Mouse (Mus musculus) liver, embryonic 12.5 days (tissue): Measurements from ENCODE around the gene Hrk. TPM values are rescaled to one million over a fixed set of nuclear protein-coding genes. Genes with fewer than 3 reads are reported as not detected.

Experiments
- ATAC-seq: fragments of 200-750 bp; cut with Nextera tagmentation; 2 replicates; pipeline ENCODE4 v1.8.0; 2017; ENCODE audit warnings: moderate number of reproducible peaks, mild to moderate bottlenecking, moderate library complexity
- H3K27ac ChIP-seq: fragments of 300-500 bp; sonication (generic); 2 replicates; pipeline ENCODE4 v1.5.1; 2016; ENCODE audit warnings: mild to moderate bottlenecking
- H3K27me3 ChIP-seq: fragments of 300-500 bp; sonication (generic); replicated peaks from 2 replicates; pipeline ENCODE4 v1.6.1; 2016; ENCODE audit warnings: mild to moderate bottlenecking, moderate library complexity
- H3K36me3 ChIP-seq: fragments of 300-500 bp; sonication (generic); 2 replicates; pipeline ENCODE4 v1.6.1; 2016; ENCODE audit warnings: mild to moderate bottlenecking, moderate library complexity
- H3K4me1 ChIP-seq: fragments of 300-500 bp; sonication (generic); 2 replicates; pipeline ENCODE4 v1.6.1; 2016
- H3K4me2 ChIP-seq: fragments of 300-500 bp; sonication (generic); 2 replicates; pipeline ENCODE4 v1.6.1; 2016; ENCODE audit warnings: mild to moderate bottlenecking, moderate library complexity
- H3K4me3 ChIP-seq: fragments of 300-500 bp; sonication (generic); 2 replicates; pipeline ENCODE4 v1.5.1; 2016; ENCODE audit warnings: mild to moderate bottlenecking, moderate library complexity
- H3K9ac ChIP-seq: fragments of 300-500 bp; sonication (generic); 2 replicates; pipeline ENCODE4 v1.6.1; 2016; ENCODE audit warnings: mild to moderate bottlenecking, moderate library complexity
- H3K9me3 ChIP-seq: fragments of 300-500 bp; sonication (generic); replicated peaks from 2 replicates; pipeline ENCODE4 v1.6.1; 2016; ENCODE audit warnings: mild to moderate bottlenecking, moderate library complexity
- WGBS: fragments of 180-500 bp; shearing (Covaris S2); methylation state at CpG from one replicate; pipeline ENCODE4 v1.1.7; 2016; ENCODE audit not compliant: insufficient replicate concordance; 5-methylcytosine and 5-hydroxymethylcytosine counted together
- polyA plus RNA-seq: library from polyadenylated mRNA; unstranded; fragments of >200 nt; fragmentation: Nextera tagmentation; extraction: Ambion mirVana; gene quantifications from 2 replicates; pipeline ENCODE4 v1.2.1, GENCODE M21; 2016

Hrk gene
- 0.04 TPM in 1 of 2 replicates, not detected in the other for polyA plus RNA-seq

DNA sequence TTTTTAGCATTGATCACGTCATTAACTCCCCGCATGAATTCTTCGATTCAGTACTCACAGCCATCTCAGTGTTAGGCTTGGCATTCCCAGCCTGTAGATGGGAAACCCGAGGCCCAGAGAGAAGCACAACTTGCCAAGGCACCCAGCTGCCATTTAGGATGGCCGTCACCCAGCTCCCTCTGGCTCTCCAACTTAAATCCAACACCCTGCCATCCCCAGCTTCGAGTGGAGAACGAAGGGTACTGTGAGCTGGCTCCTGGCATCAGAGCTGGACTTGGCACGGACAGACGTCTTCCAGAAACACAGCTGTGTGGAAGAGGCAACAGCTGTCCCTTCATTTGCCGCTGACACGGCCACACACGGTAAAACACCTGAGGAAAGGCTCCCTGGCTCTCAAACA lies at the start of gene Hrk:
Hrk (plus strand) TSS at position 68 of the 400 bp plus-strand sequence.
- Histone ChIP-seq H3K27ac (no peak within 1 kb of the TSS), H3K36me3 (no peaks in the 10 kb centered on the region), H3K9ac (no peak within 1 kb of the TSS), H3K9me3 (no peaks in the 10 kb centered on the region), H3K4me2 (no peak within 1 kb of the TSS), H3K27me3 (peaks cover 99% of the 10 kb centered on the region), H3K4me3 (no peak within 1 kb of the TSS), H3K4me1 (no peaks in the 10 kb centered on the region)
- no peak for ATAC-seq
- 47% methylated on average over 12 of the region's 12 CpGs for WGBS

DNA sequence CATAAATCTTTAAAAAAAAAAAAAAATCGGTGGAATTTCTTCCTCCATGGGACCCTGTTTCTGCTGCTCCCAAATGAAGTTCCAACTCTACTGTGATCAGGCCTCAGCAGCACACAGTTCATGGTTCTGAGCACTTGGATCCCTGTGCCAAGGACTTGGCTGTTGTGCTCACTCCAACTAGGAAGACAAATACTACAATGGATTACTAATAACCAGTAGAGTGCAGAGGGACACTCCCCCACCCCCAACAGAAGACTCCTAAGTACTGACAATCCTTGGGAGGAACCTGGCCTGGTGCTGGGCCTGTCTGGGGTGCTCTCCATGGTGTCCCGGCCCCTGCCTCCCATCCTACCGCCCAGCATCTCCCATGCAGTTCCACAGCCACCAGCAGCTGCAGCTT lies 46.1 kb upstream of the Hrk start:
- no peak overlapping the region for H3K4me2 ChIP-seq
- WGBS, result 84% methylated on average over 3 of the region's 3 CpGs
- no peak overlapping the region for H3K4me3 ChIP-seq
- peaks cover 61% of the 10 kb centered on the region for H3K36me3 ChIP-seq
- no peak overlapping the region for H3K27ac ChIP-seq
- ATAC-seq, result no peak
- H3K4me1 ChIP-seq, result no peaks in the 10 kb centered on the region
- no peak overlapping the region for H3K9ac ChIP-seq
- H3K27me3 ChIP-seq, result no peaks in the 10 kb centered on the region
- H3K9me3 ChIP-seq, result no peaks in the 10 kb centered on the region

DNA sequence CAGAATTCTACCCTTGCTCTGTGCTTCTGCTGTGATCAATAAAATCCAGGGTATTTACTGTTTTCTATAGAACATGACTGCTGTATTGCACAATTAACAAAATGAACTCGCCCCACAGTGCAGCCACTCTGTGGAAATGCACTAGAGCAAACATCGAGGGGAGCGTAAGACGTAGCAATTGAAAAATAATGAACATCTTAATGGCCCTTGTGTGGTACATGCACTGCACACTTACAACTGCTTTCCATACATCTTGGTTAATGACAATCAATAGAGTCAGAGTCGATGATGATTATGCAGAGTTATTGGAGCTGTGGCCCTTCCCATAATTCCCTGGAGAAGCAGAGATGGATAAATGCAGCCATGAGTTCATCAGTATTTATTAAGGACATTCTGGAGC lies 45.5 kb upstream of the Hrk start:
- Histone ChIP-seq H3K4me2 (no peak overlapping the region), H3K27me3 (no peaks in the 10 kb centered on the region), H3K36me3 (peaks cover 59% of the 10 kb centered on the region), H3K9ac (no peak overlapping the region), H3K27ac (no peak overlapping the region), H3K9me3 (no peaks in the 10 kb centered on the region), H3K4me1 (no peaks in the 10 kb centered on the region), H3K4me3 (no peak overlapping the region)
- ATAC-seq, result no peak
- 83% methylated on average over 5 of the region's 5 CpGs for WGBS

DNA sequence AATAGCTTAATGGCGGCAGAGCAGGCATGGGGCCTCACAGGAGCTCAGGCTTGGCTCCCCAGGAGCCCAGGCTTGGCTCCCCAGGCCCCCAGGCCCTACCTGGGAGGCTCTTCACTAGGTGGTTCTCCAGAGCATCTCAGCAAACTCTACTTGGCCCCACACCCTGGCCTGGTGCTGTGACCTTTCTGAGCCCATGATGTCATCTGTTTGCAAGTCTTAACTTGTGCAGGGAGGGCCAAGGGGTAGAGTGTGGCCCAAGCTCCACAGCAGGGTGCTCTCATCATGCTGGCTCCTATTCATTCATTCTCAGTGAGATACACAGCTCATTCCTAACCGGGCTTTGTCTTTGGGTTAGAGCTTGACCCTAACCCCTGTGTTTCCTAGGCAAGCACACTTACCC lies 43.8 kb upstream of the Hrk start:
- H3K27me3 ChIP-seq, result no peaks in the 10 kb centered on the region
- ATAC-seq, result no peak
- WGBS, result 72% methylated on average over 2 of the region's 2 CpGs

DNA sequence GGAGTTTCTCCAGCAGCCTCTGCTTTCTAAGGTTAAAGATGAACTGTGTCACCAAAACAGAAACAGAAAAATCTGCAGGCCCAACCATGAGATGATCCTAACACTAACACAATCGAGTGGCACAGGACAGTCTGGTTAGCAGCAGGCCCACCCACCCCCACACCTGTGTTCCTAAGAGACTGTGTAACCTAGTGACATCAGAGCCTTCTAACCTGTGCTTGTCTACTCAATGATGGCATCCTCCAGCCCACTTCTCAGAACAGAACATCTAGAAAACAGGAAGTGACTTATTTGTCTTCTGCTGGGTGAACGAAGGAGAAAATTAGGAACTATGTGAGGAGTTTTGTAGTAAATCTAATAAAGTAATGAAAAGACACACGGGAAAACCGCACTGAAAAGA lies 42.5 kb upstream of the Hrk start:
- no peak overlapping the region for H3K4me3 ChIP-seq
- 74% methylated on average over 4 of the region's 4 CpGs for WGBS
- no peak overlapping the region for H3K9ac ChIP-seq
- no peak for ATAC-seq
- no peaks in the 10 kb centered on the region for H3K9me3 ChIP-seq
- no peak overlapping the region for H3K4me2 ChIP-seq
- H3K4me1 ChIP-seq, result no peaks in the 10 kb centered on the region
- H3K27me3 ChIP-seq, result no peaks in the 10 kb centered on the region
- H3K27ac ChIP-seq, result no peak overlapping the region
- peaks cover 75% of the 10 kb centered on the region for H3K36me3 ChIP-seq

More for the DNA sequence above, 43.8 kb upstream of the Hrk start:
- Histone ChIP-seq H3K27ac (no peak overlapping the region), H3K4me3 (no peak overlapping the region), H3K4me1 (no peaks in the 10 kb centered on the region), H3K9ac (no peak overlapping the region), H3K9me3 (no peaks in the 10 kb centered on the region), H3K36me3 (peaks cover 66% of the 10 kb centered on the region), H3K4me2 (no peak overlapping the region)

DNA sequence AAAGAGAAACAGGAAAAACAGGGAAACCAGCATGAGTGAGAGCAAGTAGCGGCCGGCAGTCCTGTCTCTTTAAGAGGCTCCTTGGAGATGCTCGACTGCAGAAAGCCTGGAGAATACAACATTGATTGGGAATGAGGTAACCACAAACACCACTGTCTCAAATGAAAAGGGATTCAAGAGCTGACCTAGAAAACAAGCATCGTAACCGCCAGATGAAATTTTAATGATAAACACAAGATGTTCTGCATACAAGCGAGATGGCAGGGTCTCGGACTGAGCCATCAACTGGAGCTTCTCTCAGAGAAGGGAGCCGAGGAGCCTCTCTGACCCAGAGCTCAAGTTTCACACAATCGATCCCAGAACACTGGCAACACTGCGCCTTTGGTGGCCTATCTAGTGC lies 41.4 kb upstream of the Hrk start:
- no peaks in the 10 kb centered on the region for H3K4me1 ChIP-seq
- WGBS, result 68% methylated on average over 10 of the region's 10 CpGs

DNA sequence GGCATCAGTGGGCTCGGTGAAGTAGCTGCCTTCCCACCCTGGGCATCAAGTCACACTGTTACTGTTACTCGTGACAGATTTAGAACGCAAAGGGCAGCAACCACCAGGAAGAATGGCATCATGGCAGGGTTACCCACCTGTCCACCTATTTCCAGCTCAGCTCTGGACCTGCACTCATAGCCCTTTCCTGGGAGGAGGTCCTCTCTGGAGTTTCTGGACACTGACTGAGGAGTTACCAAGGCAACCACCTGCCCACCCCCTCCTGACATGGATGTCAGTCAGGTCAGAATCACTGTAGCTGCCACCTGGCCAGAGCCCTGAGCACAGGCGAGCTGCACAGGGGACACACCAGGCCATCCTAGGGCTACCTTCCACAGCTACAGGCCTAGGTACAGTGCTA lies 37.8 kb upstream of the Hrk start:
- Histone ChIP-seq H3K4me3 (no peak overlapping the region), H3K4me1 (no peaks in the 10 kb centered on the region)

More for the DNA sequence above, 41.4 kb upstream of the Hrk start:
- H3K9ac ChIP-seq, result no peak overlapping the region
- no peaks in the 10 kb centered on the region for H3K9me3 ChIP-seq
- no peak overlapping the region for H3K4me2 ChIP-seq
- H3K27me3 ChIP-seq, result no peaks in the 10 kb centered on the region
- H3K36me3 ChIP-seq, result peaks cover 78% of the 10 kb centered on the region
- H3K4me3 ChIP-seq, result no peak overlapping the region
- no peak for ATAC-seq
- no peak overlapping the region for H3K27ac ChIP-seq

DNA sequence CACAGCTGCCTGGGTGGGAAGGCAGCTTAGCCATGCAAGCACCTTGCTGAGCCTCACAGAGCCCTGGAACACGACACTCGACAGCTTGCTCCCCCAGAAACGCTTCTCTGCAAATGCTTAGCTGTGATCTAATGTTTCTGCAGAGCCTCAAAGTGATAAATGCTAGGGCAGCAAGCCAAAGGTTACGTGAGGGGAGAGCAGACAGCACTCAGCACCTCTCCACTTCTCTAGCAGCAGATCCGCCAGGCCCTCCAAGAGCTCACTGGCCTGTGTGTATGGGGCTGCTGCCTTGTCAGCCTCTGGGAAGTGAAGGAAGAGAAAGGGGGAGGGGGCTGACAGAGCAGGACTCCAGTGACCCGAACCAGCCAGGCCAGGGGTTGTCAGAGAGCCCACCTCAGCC lies 36.2 kb upstream of the Hrk start:
- Histone ChIP-seq H3K4me3 (no peak overlapping the region), H3K4me1 (no peaks in the 10 kb centered on the region), H3K9me3 (no peaks in the 10 kb centered on the region), H3K27me3 (no peaks in the 10 kb centered on the region), H3K27ac (no peak overlapping the region), H3K9ac (no peak overlapping the region), H3K36me3 (peaks cover 65% of the 10 kb centered on the region), H3K4me2 (no peak overlapping the region)
- ATAC-seq, result no peak
- 85% methylated on average over 6 of the region's 6 CpGs for WGBS

More for the DNA sequence above, 37.8 kb upstream of the Hrk start:
- H3K27me3 ChIP-seq, result no peaks in the 10 kb centered on the region
- H3K9ac ChIP-seq, result no peak overlapping the region
- H3K9me3 ChIP-seq, result no peaks in the 10 kb centered on the region
- no peak for ATAC-seq
- 77% methylated on average over 4 of the region's 4 CpGs for WGBS
- no peak overlapping the region for H3K27ac ChIP-seq
- H3K36me3 ChIP-seq, result peaks cover 68% of the 10 kb centered on the region
- no peak overlapping the region for H3K4me2 ChIP-seq

DNA sequence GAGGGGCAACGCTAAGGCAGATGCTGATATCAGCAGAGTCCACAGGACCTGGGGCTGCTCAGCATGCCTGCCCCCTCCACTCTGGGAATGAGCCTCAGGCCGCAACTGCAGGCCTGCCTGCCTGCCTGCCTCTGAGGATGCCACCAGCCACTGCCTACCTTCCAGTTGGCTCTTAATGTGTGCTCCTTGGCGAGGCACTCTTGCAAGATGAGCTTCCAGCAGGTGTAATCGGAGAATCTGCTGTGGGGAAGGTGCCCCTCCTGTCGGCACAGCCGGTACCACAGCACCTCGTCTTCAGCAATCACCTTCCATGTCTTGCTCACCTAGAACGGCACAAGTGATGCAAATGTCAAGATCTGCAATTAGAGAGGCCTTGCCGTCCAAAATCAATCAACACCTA lies 35.8 kb upstream of the Hrk start:
- no peaks in the 10 kb centered on the region for H3K9me3 ChIP-seq
- 81% methylated on average over 9 of the region's 9 CpGs for WGBS
- no peaks in the 10 kb centered on the region for H3K4me1 ChIP-seq
- ATAC-seq, result no peak
- no peak overlapping the region for H3K9ac ChIP-seq
- H3K27ac ChIP-seq, result no peak overlapping the region
- no peak overlapping the region for H3K4me2 ChIP-seq
- peaks cover 64% of the 10 kb centered on the region for H3K36me3 ChIP-seq
- no peaks in the 10 kb centered on the region for H3K27me3 ChIP-seq
- no peak overlapping the region for H3K4me3 ChIP-seq

DNA sequence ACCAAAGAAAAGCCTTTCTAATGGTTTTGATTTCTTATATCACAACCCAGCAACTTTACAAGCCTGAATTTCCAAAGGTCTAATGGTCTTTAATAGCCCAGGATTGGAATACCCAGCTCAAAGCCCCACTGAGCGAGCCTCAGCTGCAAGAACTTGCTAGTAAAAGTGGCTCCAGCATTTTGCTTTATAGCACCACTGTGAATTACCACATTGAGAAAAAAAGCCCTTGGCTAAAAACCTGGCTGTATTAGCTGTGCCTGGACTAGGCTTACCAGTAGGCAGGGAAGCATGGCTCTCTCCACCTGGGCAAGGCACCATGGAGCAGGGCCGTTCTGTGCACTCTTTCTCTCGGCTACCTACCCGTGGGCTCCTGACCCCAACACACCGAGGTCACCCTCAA lies 28.1 kb upstream of the Hrk start:
- Histone ChIP-seq H3K9me3 (no peaks in the 10 kb centered on the region), H3K4me2 (no peak overlapping the region), H3K9ac (no peak overlapping the region), H3K4me1 (no peaks in the 10 kb centered on the region), H3K27me3 (no peaks in the 10 kb centered on the region), H3K4me3 (no peak overlapping the region), H3K36me3 (peaks cover 61% of the 10 kb centered on the region), H3K27ac (no peak overlapping the region)
- WGBS, result 75% methylated on average over 5 of the region's 5 CpGs
- ATAC-seq, result no peak

DNA sequence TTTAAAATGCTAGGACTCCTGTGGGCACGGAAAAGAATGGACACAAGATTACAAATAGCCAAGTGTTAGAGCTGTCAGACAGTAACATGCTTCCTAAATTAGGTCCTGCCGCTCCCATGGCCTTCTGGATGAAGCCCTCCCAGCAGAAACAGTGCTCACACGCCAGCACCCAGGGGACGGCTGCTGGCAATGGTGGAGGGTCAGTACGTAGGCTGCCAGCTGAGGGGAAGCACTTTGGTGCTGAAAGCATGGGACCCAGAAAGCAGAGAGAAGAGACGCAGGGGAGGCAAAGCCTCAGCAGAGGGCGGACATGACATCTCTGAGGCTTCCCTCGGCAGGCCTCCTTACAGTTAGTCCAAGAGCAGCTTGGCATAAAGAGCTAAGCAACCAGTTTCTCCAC lies 24.8 kb upstream of the Hrk start:
- H3K9me3 ChIP-seq, result no peaks in the 10 kb centered on the region
- H3K27ac ChIP-seq, result no peak overlapping the region
- no peak overlapping the region for H3K9ac ChIP-seq
- WGBS, result 90% methylated on average over 8 of the region's 8 CpGs
- H3K27me3 ChIP-seq, result no peaks in the 10 kb centered on the region
- no peak overlapping the region for H3K4me2 ChIP-seq
- no peak for ATAC-seq
- no peak overlapping the region for H3K4me3 ChIP-seq
- H3K36me3 ChIP-seq, result peaks cover 70% of the 10 kb centered on the region
- H3K4me1 ChIP-seq, result peaks cover 4% of the 10 kb centered on the region; the same call in 1 of the 2 replicates

DNA sequence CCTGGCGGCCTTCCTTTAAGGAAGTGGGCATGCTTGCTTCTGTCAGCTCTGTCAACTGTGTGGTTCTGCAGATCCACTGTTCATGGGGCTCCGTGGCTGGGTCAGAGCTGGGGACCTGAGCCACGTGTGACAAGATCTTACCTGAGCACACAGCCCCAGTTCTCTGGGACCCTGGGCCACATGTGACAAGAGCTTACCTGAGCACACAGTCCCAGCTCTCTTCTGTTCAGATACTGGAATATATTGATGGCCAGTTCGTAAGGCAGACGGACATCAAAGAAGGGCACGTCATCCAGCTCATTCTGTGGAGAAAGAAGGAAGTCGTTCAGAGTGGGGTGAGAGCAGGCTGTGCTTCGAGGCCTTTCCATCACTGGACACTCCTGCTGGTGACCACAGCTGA lies 22.0 kb upstream of the Hrk start:
- no peak overlapping the region for H3K9ac ChIP-seq
- H3K4me3 ChIP-seq, result no peak overlapping the region
- no peaks in the 10 kb centered on the region for H3K27me3 ChIP-seq
- no peak overlapping the region for H3K4me2 ChIP-seq
- H3K36me3 ChIP-seq, result peaks cover 65% of the 10 kb centered on the region
- no peaks in the 10 kb centered on the region for H3K9me3 ChIP-seq
- ATAC-seq, result no peak
- no peak overlapping the region for H3K27ac ChIP-seq
- 73% methylated on average over 8 of the region's 8 CpGs for WGBS
- H3K4me1 ChIP-seq, result peaks cover 10% of the 10 kb centered on the region

DNA sequence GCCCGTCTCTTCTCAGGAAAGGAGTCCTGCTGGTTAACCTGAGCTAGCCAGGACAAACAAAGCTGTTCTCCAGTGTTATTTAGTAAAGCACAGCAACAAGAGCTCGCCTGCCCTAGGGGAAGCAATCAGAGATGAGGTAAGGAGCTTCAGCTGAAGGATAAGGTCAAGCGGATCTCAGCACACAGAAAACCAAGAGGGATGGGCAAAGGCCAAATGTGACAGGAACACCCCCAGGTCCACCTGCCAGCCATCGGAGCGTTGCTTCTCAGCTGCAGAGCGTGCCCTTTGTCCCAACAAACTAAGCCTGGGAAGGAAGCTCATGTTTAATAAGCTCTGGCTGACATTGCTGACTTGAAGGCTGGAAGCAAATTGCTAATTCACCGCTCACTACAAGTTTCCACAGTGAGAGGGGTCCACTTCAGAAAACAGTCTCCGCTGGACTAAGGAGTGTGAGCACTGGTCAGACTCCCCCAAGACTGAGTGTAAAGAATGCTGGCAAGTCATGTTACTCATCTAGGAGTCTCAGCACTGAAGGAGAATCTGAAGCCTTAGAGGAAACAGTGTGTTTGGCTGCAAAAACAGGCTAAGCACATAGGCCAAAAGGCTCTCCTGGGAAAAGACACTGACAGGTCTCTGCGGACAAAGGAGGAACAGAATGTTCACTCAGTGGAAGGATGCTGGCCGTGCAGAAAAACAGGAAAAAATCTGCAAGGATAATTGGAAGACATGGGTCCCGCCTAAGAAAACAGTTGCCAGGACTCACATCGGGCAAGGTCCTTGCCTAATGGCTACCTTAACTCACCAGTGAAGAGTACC lies 21.0 kb upstream of the Hrk start:
- Histone ChIP-seq H3K4me3 (no peak overlapping the region), H3K9me3 (no peaks in the 10 kb centered on the region), H3K4me1 (peaks cover 10% of the 10 kb centered on the region), H3K27ac (no peak overlapping the region), H3K9ac (no peak overlapping the region), H3K36me3 (peaks cover 56% of the 10 kb centered on the region), H3K27me3 (no peaks in the 10 kb centered on the region), H3K4me2 (no peak overlapping the region)
- no peak for ATAC-seq
- WGBS, result 82% methylated on average over 12 of the region's 12 CpGs
